Mouse (Mus musculus): ENCODE measurements around the gene Tmem39b. TPM values are rescaled to one million over a fixed set of nuclear protein-coding genes. Genes with fewer than 3 reads are reported as not detected.

Tmem39b gene
- polyA plus RNA-seq, 1 experiment from 2014 or later = 47.3 TPM

GRCm38 (mm10) chr4:129645204-129645603 lies 51.4 kb downstream of the Tmem39b start:
- DNase-seq (ENCODE audit: low spot score) = no peak
- 89% methylated on average over 6 of the region's 6 CpGs for WGBS
- Histone ChIP-seq H3K27ac (replicated peaks; ENCODE audit: low read depth, low read length) (no peak overlapping the region), H3K9ac (ENCODE audit: low read length) (no peak overlapping the region), H3K36me3 (ENCODE audit: control insufficient read depth, insufficient read depth, low read length) (peaks cover 26% of the 10 kb centered on the region; the same call in 1 of the 2 replicates), H3K9me3 (ENCODE audit: control insufficient read depth, low read length) (no peaks in the 10 kb centered on the region), H3K4me2 (ENCODE audit: low read depth, severe bottlenecking) (0 out of 2 replicates have a peak overlapping the region, but pooled peaks have one; percentile 4), H3K4me1 (ENCODE audit: control insufficient read depth, insufficient read depth, low read length) (no peaks in the 10 kb centered on the region), H3K27me3 (ENCODE audit: control insufficient read depth, insufficient read depth, low read length) (no peaks in the 10 kb centered on the region), H3K4me3 (ENCODE audit: low read depth, low read length) (no peak overlapping the region)
- ATAC-seq (ENCODE audit: insufficient number of reproducible peaks, low FRiP score, low TSS enrichment, low read depth) = no peak

DNA sequence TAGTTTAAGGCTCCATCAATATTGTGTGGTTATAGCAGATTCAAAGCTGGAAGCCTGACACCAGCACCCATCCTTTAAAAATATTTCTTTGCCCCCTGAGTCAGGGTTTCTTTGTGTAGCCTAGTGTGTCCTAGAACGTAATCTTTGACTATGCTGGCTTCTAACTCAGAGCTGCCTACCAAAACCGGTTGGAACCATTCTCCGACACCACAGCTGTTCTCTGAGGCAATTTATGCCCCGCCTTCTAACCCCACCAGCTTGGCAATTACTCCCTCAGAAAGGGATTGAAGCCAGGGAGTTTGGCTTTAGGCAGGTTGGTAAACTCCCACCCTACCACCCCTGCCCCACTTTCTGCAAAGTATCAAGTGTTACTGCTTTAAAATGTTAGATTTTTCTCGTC lies 54.9 kb downstream of the Tmem39b start:
- no peaks in the 10 kb centered on the region for H3K27me3 ChIP-seq (ENCODE audit: control insufficient read depth, insufficient read depth, low read length)
- ATAC-seq (ENCODE audit: insufficient number of reproducible peaks, low FRiP score, low TSS enrichment, low read depth) (no peak), DNase-seq (ENCODE audit: low spot score) (no peak)
- peaks cover 22% of the 10 kb centered on the region; the same call in 1 of the 2 replicates for H3K36me3 ChIP-seq (ENCODE audit: control insufficient read depth, insufficient read depth, low read length)
- peaks cover 11% of the 10 kb centered on the region for H3K4me1 ChIP-seq (ENCODE audit: control insufficient read depth, insufficient read depth, low read length)
- no peak overlapping the region for H3K9ac ChIP-seq (ENCODE audit: low read length)
- WGBS = 49% methylated on average over 5 of the region's 5 CpGs
- H3K9me3 ChIP-seq (ENCODE audit: control insufficient read depth, low read length) = no peaks in the 10 kb centered on the region
- peak overlapping the region; percentile 96; the same call in 1 of the 2 replicates for H3K4me2 ChIP-seq (ENCODE audit: low read depth, severe bottlenecking)
- H3K4me3 ChIP-seq (ENCODE audit: low read depth, low read length) = no peak overlapping the region
- H3K27ac ChIP-seq (replicated peaks; ENCODE audit: low read depth, low read length) = no peak overlapping the region

GRCm38 (mm10) chr4:129640638-129641467 lies 55.8 kb downstream of the Tmem39b start, which contains the start of gene Txlna:
Txlna (minus strand) TSS chr4:129641065.
- peak within 1 kb of the TSS; percentile 87 for H3K27ac ChIP-seq (replicated peaks; ENCODE audit: low read depth, low read length)
- H3K9me3 ChIP-seq (ENCODE audit: control insufficient read depth, low read length) = no peaks in the 10 kb centered on the region
- peaks cover 26% of the 10 kb centered on the region for H3K36me3 ChIP-seq (ENCODE audit: control insufficient read depth, insufficient read depth, low read length)
- whole genome bisulfite sequencing = under 1% methylated on average over 60 of the region's 60 CpGs
- peaks cover 11% of the 10 kb centered on the region for H3K4me1 ChIP-seq (ENCODE audit: control insufficient read depth, insufficient read depth, low read length)
- peak within 1 kb of the TSS; percentile 74 for H3K4me3 ChIP-seq (ENCODE audit: low read depth, low read length)
- H3K4me2 ChIP-seq (ENCODE audit: low read depth, severe bottlenecking) = peak within 1 kb of the TSS; percentile 96
- DNase-seq (ENCODE audit: low spot score) = peak; percentile 97
- peak within 1 kb of the TSS; percentile 76 for H3K9ac ChIP-seq (ENCODE audit: low read length)
- H3K27me3 ChIP-seq (ENCODE audit: control insufficient read depth, insufficient read depth, low read length) = no peaks in the 10 kb centered on the region
- ATAC-seq (ENCODE audit: insufficient number of reproducible peaks, low FRiP score, low TSS enrichment, low read depth) = peak; percentile 94

DNA sequence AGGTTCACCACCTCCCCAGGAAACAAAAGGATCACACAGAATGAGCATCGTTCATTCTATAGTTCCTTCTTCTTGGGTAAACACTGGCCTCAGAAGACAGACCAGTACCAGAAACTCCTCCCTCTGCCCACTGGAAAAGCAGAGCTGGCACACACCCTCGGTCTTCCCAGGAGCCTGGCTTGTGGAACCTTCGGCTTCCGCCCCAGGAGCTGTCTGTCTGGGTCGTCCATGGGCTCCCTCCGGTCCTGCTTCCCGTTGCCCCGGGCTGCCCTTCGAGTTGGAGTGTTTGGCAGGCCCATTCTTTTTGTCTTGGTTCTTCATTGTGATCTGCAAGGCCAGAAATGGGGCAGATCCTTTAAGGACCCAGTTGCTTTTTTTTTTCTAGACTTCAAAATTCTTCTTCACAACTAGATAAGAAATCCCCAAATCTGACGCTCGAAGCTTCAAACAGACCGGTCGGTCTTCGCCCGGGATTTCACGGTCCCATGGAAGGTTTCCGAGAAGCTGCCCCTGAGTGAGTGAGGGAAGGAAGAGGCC lies 56.5 kb downstream of the Tmem39b start:
- ATAC-seq (ENCODE audit: insufficient number of reproducible peaks, low FRiP score, low TSS enrichment, low read depth) (no peak), DNase-seq (ENCODE audit: low spot score) (peak; percentile 32)
- no peaks in the 10 kb centered on the region for H3K9me3 ChIP-seq (ENCODE audit: control insufficient read depth, low read length)
- 9% methylated on average over 17 of the region's 17 CpGs for WGBS
- H3K27me3 ChIP-seq (ENCODE audit: control insufficient read depth, insufficient read depth, low read length) = no peaks in the 10 kb centered on the region
- peaks cover 26% of the 10 kb centered on the region for H3K36me3 ChIP-seq (ENCODE audit: control insufficient read depth, insufficient read depth, low read length)
- peak overlapping the region; percentile 76 for H3K9ac ChIP-seq (ENCODE audit: low read length)
- peak overlapping the region; percentile 96 for H3K4me2 ChIP-seq (ENCODE audit: low read depth, severe bottlenecking)
- peak overlapping the region; percentile 74 for H3K4me3 ChIP-seq (ENCODE audit: low read depth, low read length)
- peak overlapping the region; percentile 87 for H3K27ac ChIP-seq (replicated peaks; ENCODE audit: low read depth, low read length)
- H3K4me1 ChIP-seq (ENCODE audit: control insufficient read depth, insufficient read depth, low read length) = peaks cover 11% of the 10 kb centered on the region

- ATAC-seq (ENCODE audit: insufficient number of reproducible peaks, low FRiP score, low TSS enrichment, low read depth) = no peak
- no peak for DNase-seq (ENCODE audit: low spot score)
- H3K4me1 ChIP-seq (ENCODE audit: control insufficient read depth, insufficient read depth, low read length) = peaks cover 11% of the 10 kb centered on the region
- no peaks in the 10 kb centered on the region for H3K27me3 ChIP-seq (ENCODE audit: control insufficient read depth, insufficient read depth, low read length)
- no peak overlapping the region for H3K27ac ChIP-seq (replicated peaks; ENCODE audit: low read depth, low read length)
- no peak overlapping the region; the same call in 1 of the 2 replicates for H3K4me3 ChIP-seq (ENCODE audit: low read depth, low read length)
- peak overlapping the region; percentile 96; the same call in 1 of the 2 replicates for H3K4me2 ChIP-seq (ENCODE audit: low read depth, severe bottlenecking)
- no peaks in the 10 kb centered on the region for H3K9me3 ChIP-seq (ENCODE audit: control insufficient read depth, low read length)
- WGBS = 91% methylated on average over 15 of the region's 15 CpGs
- H3K9ac ChIP-seq (ENCODE audit: low read length) = no peak overlapping the region
- peaks cover 24% of the 10 kb centered on the region for H3K36me3 ChIP-seq (ENCODE audit: control insufficient read depth, insufficient read depth, low read length)
These were observed 57.4 kb downstream of the Tmem39b start for GRCm38 (mm10) chr4:129639221-129639620.

GRCm38 (mm10) chr4:129633852-129634251 lies 62.8 kb downstream of the Tmem39b start:
- WGBS = 94% methylated on average over 6 of the region's 6 CpGs
- peaks cover under 1% of the 10 kb centered on the region; the same call in 1 of the 2 replicates for H3K4me1 ChIP-seq (ENCODE audit: control insufficient read depth, insufficient read depth, low read length)

DNA sequence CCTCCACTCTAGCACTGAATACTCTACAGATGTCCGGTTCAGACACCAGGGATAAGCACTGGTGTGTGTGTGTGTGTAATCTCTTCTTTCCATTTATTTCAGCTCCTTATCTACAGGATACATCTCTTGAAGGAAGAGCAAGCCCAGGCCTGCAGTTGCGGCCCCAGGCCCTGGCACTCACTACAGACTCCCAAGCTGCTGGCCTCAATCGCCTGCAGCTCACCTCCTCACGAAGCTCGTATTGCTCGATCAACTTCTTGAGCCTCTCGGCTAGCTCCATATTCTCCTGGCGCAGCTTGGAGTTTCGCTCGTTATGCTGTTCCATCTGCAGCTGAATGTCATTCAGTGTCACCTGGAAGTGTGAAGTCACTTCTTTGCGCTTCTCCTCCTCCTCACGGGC lies 64.8 kb downstream of the Tmem39b start:
- no peaks in the 10 kb centered on the region for H3K9me3 ChIP-seq (ENCODE audit: control insufficient read depth, low read length)
- H3K9ac ChIP-seq (ENCODE audit: low read length) = no peak overlapping the region
- no peak overlapping the region for H3K27ac ChIP-seq (replicated peaks; ENCODE audit: low read depth, low read length)
- peaks cover 73% of the 10 kb centered on the region for H3K36me3 ChIP-seq (ENCODE audit: control insufficient read depth, insufficient read depth, low read length)
- no peaks in the 10 kb centered on the region for H3K4me1 ChIP-seq (ENCODE audit: control insufficient read depth, insufficient read depth, low read length)
- no peaks in the 10 kb centered on the region for H3K27me3 ChIP-seq (ENCODE audit: control insufficient read depth, insufficient read depth, low read length)
- WGBS = 93% methylated on average over 12 of the region's 12 CpGs
- DNase-seq (ENCODE audit: low spot score) = no peak
- H3K4me3 ChIP-seq (ENCODE audit: low read depth, low read length) = no peak overlapping the region
- no peak overlapping the region for H3K4me2 ChIP-seq (ENCODE audit: low read depth, severe bottlenecking)
- no peak for ATAC-seq (ENCODE audit: insufficient number of reproducible peaks, low FRiP score, low TSS enrichment, low read depth)

More at GRCm38 (mm10) chr4:129633852-129634251, 62.8 kb downstream of the Tmem39b start:
- Histone ChIP-seq H3K9ac (ENCODE audit: low read length) (no peak overlapping the region), H3K4me3 (ENCODE audit: low read depth, low read length) (no peak overlapping the region), H3K27ac (replicated peaks; ENCODE audit: low read depth, low read length) (no peak overlapping the region), H3K4me2 (ENCODE audit: low read depth, severe bottlenecking) (no peak overlapping the region), H3K36me3 (ENCODE audit: control insufficient read depth, insufficient read depth, low read length) (peaks cover 69% of the 10 kb centered on the region), H3K9me3 (ENCODE audit: control insufficient read depth, low read length) (no peaks in the 10 kb centered on the region), H3K27me3 (ENCODE audit: control insufficient read depth, insufficient read depth, low read length) (no peaks in the 10 kb centered on the region)
- ATAC-seq (ENCODE audit: insufficient number of reproducible peaks, low FRiP score, low TSS enrichment, low read depth) = no peak
- DNase-seq (ENCODE audit: low spot score) = no peak

GRCm38 (mm10) chr4:129630944-129631343 lies 65.7 kb downstream of the Tmem39b start:
- H3K36me3 ChIP-seq (ENCODE audit: control insufficient read depth, insufficient read depth, low read length) = peaks cover 71% of the 10 kb centered on the region

More at GRCm38 (mm10) chr4:129630944-129631343, 65.7 kb downstream of the Tmem39b start:
- Histone ChIP-seq H3K4me2 (ENCODE audit: low read depth, severe bottlenecking) (no peak overlapping the region), H3K27me3 (ENCODE audit: control insufficient read depth, insufficient read depth, low read length) (no peaks in the 10 kb centered on the region), H3K4me1 (ENCODE audit: control insufficient read depth, insufficient read depth, low read length) (no peaks in the 10 kb centered on the region), H3K9me3 (ENCODE audit: control insufficient read depth, low read length) (no peaks in the 10 kb centered on the region), H3K4me3 (ENCODE audit: low read depth, low read length) (no peak overlapping the region), H3K27ac (replicated peaks; ENCODE audit: low read depth, low read length) (no peak overlapping the region), H3K9ac (ENCODE audit: low read length) (no peak overlapping the region)
- DNase-seq (ENCODE audit: low spot score) (no peak), ATAC-seq (ENCODE audit: insufficient number of reproducible peaks, low FRiP score, low TSS enrichment, low read depth) (no peak)
- 87% methylated on average over 4 of the region's 4 CpGs for WGBS

Data from limb, embryonic 11.5 days (tissue).